Mouse (Mus musculus): Measurements from ENCODE around the gene Atg13.
A peak's percentile ranks its signal among the peaks of the same experiment; 100 is the strongest.

Gene Atg13

GRCm38 (mm10) chr2:91649553-91650359 is 60.6 kb downstream of the Atg13 start, which contains the start of the genes Zfp408 and Arhgap1:
Gene Zfp408, minus strand, starts transcription at chr2:91649791.
Gene Arhgap1, plus strand, starts transcription at chr2:91649860.
- peak; percentile 95 for DNase-seq (ENCODE audit: low read depth, low spot score)

DNA sequence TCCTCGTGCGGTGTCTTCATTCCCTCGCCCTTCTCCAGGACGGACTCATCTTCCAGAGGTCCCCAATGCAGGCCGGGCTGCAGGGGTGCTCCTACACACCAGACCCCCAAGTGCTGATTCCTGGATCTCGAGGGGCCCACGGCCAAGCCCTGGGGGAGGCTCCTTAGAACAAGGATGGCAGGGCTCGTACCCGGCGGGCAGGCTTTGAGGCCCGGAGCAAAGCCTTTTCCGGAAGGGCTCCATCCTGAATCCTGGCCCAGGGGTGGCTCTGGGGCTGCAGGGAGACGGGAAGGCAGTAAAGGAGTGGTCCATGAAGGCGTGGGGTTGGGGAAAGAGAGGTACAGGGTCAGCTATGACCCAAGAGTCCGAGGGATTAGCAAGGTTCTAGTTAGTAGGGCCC is 61.2 kb downstream of the Atg13 start:
- peak; percentile 8 for DNase-seq (ENCODE audit: low read depth, low spot score)

GRCm38 (mm10) chr2:91646733-91647132 is 63.6 kb downstream of the Atg13 start:
- peak; percentile 46 for DNase-seq (ENCODE audit: low read depth, low spot score)

DNA sequence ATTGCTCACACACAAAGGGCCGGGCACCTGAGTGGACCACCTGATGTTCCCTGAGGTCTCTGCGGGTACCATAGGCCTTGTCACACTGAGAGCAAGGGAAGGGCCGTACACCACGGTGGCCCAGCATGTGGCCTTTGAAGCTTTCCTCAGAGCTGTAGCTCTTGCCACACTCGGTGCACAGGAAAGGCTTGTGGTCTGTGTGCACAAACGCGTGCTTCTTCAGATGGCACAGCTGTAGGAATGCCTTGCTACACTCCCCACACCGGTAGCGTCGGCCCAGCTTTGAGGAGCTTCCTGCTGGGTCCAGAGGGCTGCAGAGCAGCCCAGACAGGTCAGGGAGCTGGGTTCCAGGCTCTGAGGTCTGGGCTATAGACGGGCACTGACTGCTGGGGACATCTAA is 64.6 kb downstream of the Atg13 start:
- DNase-seq (ENCODE audit: low read depth, low spot score) = no peak

- DNase-seq (ENCODE audit: low read depth, low spot score) = no peak
Measured at GRCm38 (mm10) chr2:91645354-91645753, 65.0 kb downstream of the Atg13 start.

- no peak for DNase-seq (ENCODE audit: low read depth, low spot score)
Measured at GRCm38 (mm10) chr2:91644021-91644420, 66.4 kb downstream of the Atg13 start.

DNA sequence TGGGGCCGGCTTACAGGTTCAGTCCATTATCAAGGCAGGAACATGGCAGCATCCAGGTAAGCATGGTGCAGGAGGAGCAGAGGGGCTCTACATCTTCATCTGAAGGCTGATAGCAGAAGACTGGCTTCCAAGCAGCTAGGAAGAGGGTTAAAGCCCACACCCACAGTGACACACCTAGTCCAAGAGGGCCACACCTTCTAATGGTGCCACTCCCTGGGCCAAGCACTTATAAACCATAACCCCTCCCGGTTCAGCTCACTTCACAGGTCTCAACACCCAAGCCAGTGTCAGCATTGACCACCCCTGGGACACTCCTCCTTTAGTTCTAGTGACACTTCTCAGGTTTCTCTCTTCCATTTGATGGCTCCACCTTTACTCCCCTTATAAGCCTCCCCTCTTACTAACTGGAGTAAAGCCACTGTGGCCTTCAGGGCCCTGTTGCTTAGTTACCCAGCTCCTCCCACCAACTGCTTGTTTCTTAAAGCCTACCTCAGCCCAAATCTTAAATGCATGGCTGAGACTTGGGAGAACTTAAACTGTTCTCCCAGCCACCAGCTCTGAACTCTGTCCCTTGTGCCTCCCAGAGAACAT is 67.5 kb downstream of the Atg13 start:
- no peak for DNase-seq (ENCODE audit: low read depth, low spot score)

GRCm38 (mm10) chr2:91638931-91639330 is 71.4 kb downstream of the Atg13 start:
- no peak for DNase-seq (ENCODE audit: low read depth, low spot score)

DNA sequence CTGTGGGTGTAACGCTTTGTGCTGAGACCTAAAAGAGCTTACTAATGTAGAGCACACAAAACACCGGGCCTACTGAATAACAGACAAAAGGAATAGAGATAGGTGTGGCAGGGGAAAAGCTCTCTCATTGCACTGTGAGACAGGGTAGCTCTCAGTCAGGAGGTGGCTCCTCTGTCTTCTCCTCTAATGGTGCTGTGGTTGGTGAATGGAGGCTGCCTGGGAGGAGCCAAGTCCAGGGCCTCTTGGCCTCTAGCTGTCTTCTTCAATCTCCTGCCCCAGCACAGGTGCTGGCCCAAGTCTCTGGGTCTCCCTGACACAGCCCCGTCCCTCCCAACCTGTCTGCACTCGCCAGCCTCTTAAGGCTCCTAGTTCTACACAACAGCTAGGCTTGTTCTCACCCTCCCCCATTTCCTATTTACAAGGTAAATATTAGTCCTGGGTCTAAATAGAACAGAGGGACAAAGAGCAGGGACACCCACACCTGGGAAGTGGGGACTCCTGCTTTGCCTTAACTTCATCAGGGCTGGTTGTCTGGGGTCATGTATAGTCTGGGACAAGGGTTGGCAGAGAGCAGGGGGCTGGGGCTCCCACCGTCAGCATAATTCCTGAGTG is 73.5 kb downstream of the Atg13 start:
- DNase-seq (ENCODE audit: low read depth, low spot score) = no peak

DNA sequence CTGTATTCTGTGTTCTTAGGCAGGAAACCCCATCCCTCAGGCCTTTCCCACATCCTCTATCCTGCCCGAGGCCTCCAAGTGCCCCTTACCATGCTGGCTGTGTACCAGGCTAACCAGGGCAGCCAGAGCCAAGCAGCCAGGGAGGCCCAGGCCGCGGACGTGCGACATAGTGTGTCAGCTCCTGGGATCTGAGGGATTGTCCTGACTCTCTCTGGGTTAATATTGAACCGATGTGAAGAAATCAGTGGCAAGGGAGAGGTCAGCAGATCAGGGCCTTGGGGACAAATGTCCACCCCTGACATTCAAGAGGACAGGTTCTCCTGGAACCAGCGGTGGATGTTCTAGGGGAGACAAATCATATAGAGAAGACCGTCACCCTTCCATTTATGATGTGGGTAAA is 74.1 kb downstream of the Atg13 start, which contains the start of gene F2:
F2 (minus strand) TSS at position 186 of the 400 bp plus-strand sequence.
- DNase-seq (ENCODE audit: low read depth, low spot score) = no peak

GRCm38 (mm10) chr2:91635486-91635885 is 74.9 kb downstream of the Atg13 start:
- no peak for DNase-seq (ENCODE audit: low read depth, low spot score)

- DNase-seq (ENCODE audit: low read depth, low spot score) = no peak
Measured at GRCm38 (mm10) chr2:91634841-91635240, 75.5 kb downstream of the Atg13 start.

DNA sequence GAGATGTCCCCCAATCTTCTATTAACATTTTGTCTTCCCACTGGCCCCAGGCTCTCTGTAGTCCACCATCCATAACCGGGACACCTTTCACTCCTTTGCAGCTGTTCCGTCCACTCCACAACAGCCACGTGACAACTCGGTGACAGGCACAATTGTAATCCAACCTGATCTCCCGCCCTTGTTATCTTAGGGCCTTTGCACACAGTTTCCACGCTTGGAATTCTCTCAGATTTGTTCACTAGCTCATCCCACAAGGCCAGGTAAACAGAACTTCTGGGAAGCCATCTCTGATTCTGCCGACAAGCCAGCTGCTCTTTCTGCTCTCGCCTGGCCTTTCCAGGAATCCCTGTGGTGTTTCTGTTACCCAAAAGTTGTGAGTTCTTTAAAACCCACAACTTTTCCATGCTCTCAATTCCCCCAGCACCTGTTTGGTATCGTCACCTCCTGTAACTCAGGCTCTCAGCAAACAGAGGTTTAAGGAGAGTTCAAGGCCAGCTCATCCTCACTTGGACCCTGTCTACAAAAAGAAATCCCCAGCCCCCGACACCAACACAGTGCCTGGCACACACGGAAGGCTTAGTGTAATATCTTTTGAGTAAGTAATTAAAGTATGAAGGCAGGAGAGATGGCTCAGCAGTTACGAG is 76.9 kb downstream of the Atg13 start:
- DNase-seq (ENCODE audit: low read depth, low spot score) = no peak

- DNase-seq (ENCODE audit: low read depth, low spot score) = no peak
Measured at GRCm38 (mm10) chr2:91632316-91632715, 78.1 kb downstream of the Atg13 start.

- no peak for DNase-seq (ENCODE audit: low read depth, low spot score)
Measured at GRCm38 (mm10) chr2:91631826-91632225, 78.5 kb downstream of the Atg13 start.

GRCm38 (mm10) chr2:91630384-91630783 is 80.0 kb downstream of the Atg13 start:
- no peak for DNase-seq (ENCODE audit: low read depth, low spot score)

- DNase-seq (ENCODE audit: low read depth, low spot score) = no peak
Measured at GRCm38 (mm10) chr2:91629682-91630081, 80.7 kb downstream of the Atg13 start.

DNA sequence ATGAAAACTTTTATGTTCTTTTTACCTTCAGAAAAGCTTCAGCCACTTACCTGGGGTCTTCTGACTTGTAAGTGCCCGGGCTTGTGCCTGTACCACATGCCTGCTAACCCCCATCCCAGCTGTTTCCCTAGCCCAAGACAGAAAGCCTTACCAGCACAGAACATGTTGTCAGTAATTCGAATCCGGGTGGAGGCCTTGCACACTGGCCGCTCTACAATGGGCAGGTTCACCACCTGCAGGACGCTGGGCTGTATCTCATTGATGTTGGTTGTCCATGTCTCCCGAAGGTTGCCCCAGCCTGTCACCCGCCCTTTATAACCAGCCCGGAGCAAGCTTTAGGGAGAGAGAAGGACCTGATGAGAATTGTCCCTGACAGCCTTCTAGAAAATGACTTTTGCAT is 82.2 kb downstream of the Atg13 start:
- DNase-seq (ENCODE audit: low read depth, low spot score) = no peak

- no peak for DNase-seq (ENCODE audit: low read depth, low spot score)
Measured at GRCm38 (mm10) chr2:91627486-91627885, 82.9 kb downstream of the Atg13 start.

All from embryo, embryonic 11.5 days (tissue).